Mouse (Mus musculus) urinary bladder, postnatal 0 days (tissue): ENCODE results near the gene Gpn2. TPM values are rescaled to one million over a fixed set of nuclear protein-coding genes. Genes with fewer than 3 reads are reported as not detected.

ENCODE experiments used
- microRNA-seq: library from miRNA; unstranded; fragments of <30 nt; microRNA quantifications from one replicate; pipeline ENCODE4, GENCODE M21; 2016
- polyA plus RNA-seq: library from polyadenylated mRNA; unstranded; fragments of >200 nt; fragmentation: Nextera tagmentation; extraction: Ambion mirVana; gene quantifications from 2 replicates; pipeline ENCODE4 v1.2.1, GENCODE M21; 2015

Gpn2 gene
- 10.7 and 10.8 TPM in 2 replicates for polyA plus RNA-seq

GRCm38 (mm10) chr4:133584059-133584951 lies at the start of gene Gpn2:
Gpn2 (plus strand) TSS chr4:133584362.

DNA sequence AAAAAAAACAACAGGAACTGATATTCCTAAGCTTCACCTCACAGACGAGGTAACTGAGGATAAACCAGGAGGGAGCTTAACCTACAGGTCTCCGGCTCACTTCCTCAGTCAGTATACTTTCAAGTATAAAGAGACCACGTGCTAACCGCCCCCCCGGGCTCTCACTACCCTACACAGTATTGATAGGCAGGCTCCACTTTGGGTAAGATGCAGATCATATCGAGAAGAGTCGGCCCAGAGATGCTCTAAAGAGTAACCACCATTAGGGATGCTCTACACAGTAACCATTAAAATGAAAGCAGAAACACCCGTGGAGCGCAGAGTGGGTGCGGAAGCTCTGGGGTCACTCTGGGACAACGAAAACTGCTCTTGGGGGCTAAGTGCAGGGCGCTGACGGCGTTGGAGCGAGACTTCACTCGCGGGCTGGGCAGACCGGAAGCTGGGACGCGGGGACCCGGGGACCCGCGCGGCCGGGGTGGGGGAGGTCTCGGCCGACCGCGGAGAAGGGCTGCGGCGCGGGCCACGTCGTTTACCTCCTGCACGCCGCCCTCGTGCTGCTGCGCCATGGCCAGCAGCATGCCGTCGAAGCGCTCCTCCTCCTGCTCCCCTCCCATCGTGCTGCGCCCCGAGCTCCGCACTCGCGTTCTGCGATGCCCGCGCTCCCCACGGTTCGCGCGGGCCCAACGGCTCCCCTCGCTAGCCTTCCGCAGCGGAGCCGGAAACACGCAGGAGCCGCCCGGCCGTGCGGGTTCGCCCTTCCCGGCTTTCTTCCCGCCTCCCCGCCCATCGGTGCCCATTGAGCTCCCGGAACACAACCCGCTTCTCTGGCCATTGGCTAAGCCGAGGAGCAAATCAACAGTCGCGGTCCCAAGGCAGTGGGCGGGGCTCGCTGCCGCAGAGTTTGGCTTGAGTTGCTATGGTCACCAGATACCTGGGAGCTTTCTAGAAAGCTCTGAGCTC lies 38.6 kb upstream of the Gpn2 start, which contains the start of gene Nudc:
Nudc (minus strand) TSS at position 725 of the 960 bp plus-strand sequence.

DNA sequence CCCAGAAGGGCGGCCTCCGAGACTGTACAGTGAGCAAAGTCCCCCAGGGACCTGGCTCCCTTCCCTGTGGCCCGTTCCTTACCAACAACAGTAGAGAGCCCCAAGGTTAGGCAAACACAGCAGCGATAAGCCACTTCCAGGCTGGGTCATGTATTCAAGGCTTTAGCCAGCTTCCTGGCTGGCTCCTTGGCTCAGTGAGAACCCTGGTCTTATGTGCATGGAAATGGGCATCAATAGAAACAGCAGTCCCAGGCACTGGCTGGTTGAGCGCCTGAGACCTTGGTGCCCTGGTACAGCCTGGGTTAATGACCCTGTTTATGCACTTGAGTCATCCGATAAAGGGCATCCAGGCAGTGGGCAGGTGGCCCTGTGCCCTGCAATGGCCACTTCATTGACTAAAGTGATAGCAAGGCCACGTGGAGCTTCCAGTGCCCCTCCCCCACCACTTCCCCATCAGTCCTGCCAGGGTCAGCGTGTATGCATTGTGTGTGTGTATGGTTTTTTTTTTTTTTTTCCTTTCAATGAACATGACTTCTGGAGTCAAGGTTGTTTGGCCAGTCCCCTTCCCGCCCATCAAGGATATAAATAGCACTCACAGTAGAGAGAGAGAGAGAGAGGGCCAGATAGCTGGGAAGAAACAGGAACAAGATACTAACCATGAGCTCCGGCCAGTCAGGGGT lies 31.3 kb upstream of the Gpn2 start, which contains the start of gene Nr0b2:
Nr0b2 (plus strand) TSS at position 609 of the 680 bp plus-strand sequence.

GRCm38 (mm10) chr4:133574070-133574842 lies 9.9 kb upstream of the Gpn2 start, which contains the start of gene Gpatch3:
Gpatch3 (plus strand) TSS chr4:133574745.

DNA sequence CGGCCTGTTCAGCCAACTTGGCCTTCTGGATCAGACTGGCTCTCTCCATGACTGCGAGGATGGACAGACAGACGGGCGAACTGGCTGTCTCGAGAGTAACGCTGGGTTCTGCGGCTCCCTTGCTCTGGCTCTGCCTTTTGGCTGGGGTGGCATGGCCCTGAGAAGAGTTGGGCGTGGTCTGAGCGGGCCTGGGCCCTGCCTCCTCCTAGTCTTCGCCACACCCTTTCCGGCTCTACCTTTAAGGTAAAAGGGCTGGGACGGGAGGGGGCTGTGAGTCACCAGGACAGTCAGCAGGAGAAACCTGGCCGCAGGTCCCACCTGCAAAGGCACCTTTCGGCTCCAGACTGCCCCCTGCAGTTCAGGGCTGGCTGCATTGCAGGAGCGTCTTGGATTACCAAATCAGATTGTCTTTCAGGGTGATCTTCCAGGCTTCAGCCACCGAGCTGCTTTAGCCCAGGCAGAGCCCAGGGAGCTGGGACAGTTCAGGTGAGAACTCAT lies 17.6 kb downstream of the Gpn2 start, which contains the start of gene Sfn:
Sfn (minus strand) TSS at position 448 of the 498 bp plus-strand sequence.

Small RNA genes lying within 50 kb of the gene (microRNA-seq; reads per million reads assigned to microRNA genes)
- not detected for gene Gm23158

Other genes starting within 250 kb of the Gpn2 start
- gene Wdtc1, start 230.9 kb upstream of the Gpn2 start, polyA plus RNA-seq: 10.6 and 11.6 TPM in 2 replicates
- 5.8 and 6.5 TPM in 2 replicates for gene Slc9a1, start 214.7 kb upstream of the Gpn2 start, polyA plus RNA-seq
- gene Tent5b, start 104.2 kb upstream of the Gpn2 start, polyA plus RNA-seq: 54.5 and 66.4 TPM in 2 replicates
- gene Trnp1, start 85.8 kb upstream of the Gpn2 start, polyA plus RNA-seq: 13.2 and 14.5 TPM in 2 replicates
- gene Kdf1, start 65.4 kb upstream of the Gpn2 start, polyA plus RNA-seq: 12.9 and 13.5 TPM in 2 replicates
- gene Nudc, start 38.4 kb upstream of the Gpn2 start, polyA plus RNA-seq: 141 and 148 TPM in 2 replicates
- gene Nr0b2, start 31.0 kb upstream of the Gpn2 start, polyA plus RNA-seq: not detected in 2 replicates
- 3.8 and 4.1 TPM in 2 replicates for gene Gpatch3, start 9.6 kb upstream of the Gpn2 start, polyA plus RNA-seq
- gene Sfn, start 17.8 kb downstream of the Gpn2 start, polyA plus RNA-seq: 321 and 361 TPM in 2 replicates
- 1.8 and 2.5 TPM in 2 replicates for gene Zdhhc18, start 65.8 kb downstream of the Gpn2 start, polyA plus RNA-seq
- 16.0 and 16.2 TPM in 2 replicates for gene Pigv, start 88.3 kb downstream of the Gpn2 start, polyA plus RNA-seq
- 10.8 and 11.7 TPM in 2 replicates for gene Arid1a, start 172.4 kb downstream of the Gpn2 start, polyA plus RNA-seq